Mouse (Mus musculus): ENCODE data around the gene Ext2. TPM values are rescaled to one million over a fixed set of nuclear protein-coding genes. Genes with fewer than 3 reads are reported as not detected.

Gene Ext2
- total RNA-seq, 2 experiments from 2014 or later, result 2.3 to 5.8 TPM

- no peak for ATAC-seq (replicated peaks; ENCODE audit: low FRiP score, poor library complexity, severe bottlenecking)
These were observed 76.2 kb downstream of the Ext2 start for GRCm38 (mm10) chr2:93746162-93746561.

- ATAC-seq (replicated peaks; ENCODE audit: low FRiP score, poor library complexity, severe bottlenecking), result no peak
These were observed 76.6 kb downstream of the Ext2 start for GRCm38 (mm10) chr2:93745741-93746140.

- ATAC-seq (replicated peaks; ENCODE audit: low FRiP score, poor library complexity, severe bottlenecking), result no peak
These were observed 77.8 kb downstream of the Ext2 start for GRCm38 (mm10) chr2:93744346-93745229.

GRCm38 (mm10) chr2:93741700-93742099 lies 80.7 kb downstream of the Ext2 start:
- no peak for ATAC-seq (replicated peaks; ENCODE audit: low FRiP score, poor library complexity, severe bottlenecking)

GRCm38 (mm10) chr2:93739044-93739569 lies 83.3 kb downstream of the Ext2 start:
- ATAC-seq (replicated peaks; ENCODE audit: low FRiP score, poor library complexity, severe bottlenecking), result no peak

- ATAC-seq (replicated peaks; ENCODE audit: low FRiP score, poor library complexity, severe bottlenecking), result no peak
These were observed 85.2 kb downstream of the Ext2 start for GRCm38 (mm10) chr2:93737146-93737545.

- ATAC-seq (replicated peaks; ENCODE audit: low FRiP score, poor library complexity, severe bottlenecking), result no peak
These were observed 89.7 kb downstream of the Ext2 start for GRCm38 (mm10) chr2:93732658-93733057.

- no peak for ATAC-seq (replicated peaks; ENCODE audit: low FRiP score, poor library complexity, severe bottlenecking)
These were observed 92.8 kb downstream of the Ext2 start for GRCm38 (mm10) chr2:93729585-93729984.

- ATAC-seq (replicated peaks; ENCODE audit: low FRiP score, poor library complexity, severe bottlenecking), result no peak
These were observed 99.1 kb downstream of the Ext2 start for GRCm38 (mm10) chr2:93723138-93723744.

GRCm38 (mm10) chr2:93720956-93721355 lies 101.4 kb downstream of the Ext2 start:
- no peak for ATAC-seq (replicated peaks; ENCODE audit: low FRiP score, poor library complexity, severe bottlenecking)

GRCm38 (mm10) chr2:93719792-93720675 lies 102.3 kb downstream of the Ext2 start:
- ATAC-seq (replicated peaks; ENCODE audit: low FRiP score, poor library complexity, severe bottlenecking), result no peak

- no peak for ATAC-seq (replicated peaks; ENCODE audit: low FRiP score, poor library complexity, severe bottlenecking)
These were observed 109.1 kb downstream of the Ext2 start for GRCm38 (mm10) chr2:93713267-93713666.

GRCm38 (mm10) chr2:93711460-93711859 lies 110.9 kb downstream of the Ext2 start:
- no peak for ATAC-seq (replicated peaks; ENCODE audit: low FRiP score, poor library complexity, severe bottlenecking)

GRCm38 (mm10) chr2:93709696-93710095 lies 112.7 kb downstream of the Ext2 start:
- ATAC-seq (replicated peaks; ENCODE audit: low FRiP score, poor library complexity, severe bottlenecking), result no peak

GRCm38 (mm10) chr2:93709241-93709640 lies 113.1 kb downstream of the Ext2 start:
- no peak for ATAC-seq (replicated peaks; ENCODE audit: low FRiP score, poor library complexity, severe bottlenecking)

GRCm38 (mm10) chr2:93706825-93707224 lies 115.5 kb downstream of the Ext2 start:
- no peak for ATAC-seq (replicated peaks; ENCODE audit: low FRiP score, poor library complexity, severe bottlenecking)

- ATAC-seq (replicated peaks; ENCODE audit: low FRiP score, poor library complexity, severe bottlenecking), result no peak
These were observed 116.0 kb downstream of the Ext2 start for GRCm38 (mm10) chr2:93706407-93706806.

GRCm38 (mm10) chr2:93704195-93704594 lies 118.2 kb downstream of the Ext2 start:
- ATAC-seq (replicated peaks; ENCODE audit: low FRiP score, poor library complexity, severe bottlenecking), result no peak

GRCm38 (mm10) chr2:93702936-93703926 lies 119.1 kb downstream of the Ext2 start:
- no peak for ATAC-seq (replicated peaks; ENCODE audit: low FRiP score, poor library complexity, severe bottlenecking)
